Mouse (Mus musculus): ENCODE measurements around the gene Thbs3. TPM values are rescaled to one million over a fixed set of nuclear protein-coding genes. Genes with fewer than 3 reads are reported as not detected.

Gene Thbs3
- 17.5 and 31.4 TPM in 2 replicates for polyA plus RNA-seq (2015; fragmentation: Nextera tagmentation; extraction: Ambion mirVana)

GRCm38 (mm10) chr3:89214681-89215411 lies at the start of gene Thbs3:
TSS of gene Thbs3 (plus strand) at chr3:89215180.
- H3K27ac ChIP-seq = peak within 1 kb of the TSS; percentile 98
- peak within 1 kb of the TSS; percentile 92 for H3K4me3 ChIP-seq
- ATAC-seq (replicated peaks; ENCODE audit: insufficient number of reproducible peaks, insufficient read depth, low FRiP score, low read depth) = no peak
- H3K36me3 ChIP-seq = peaks cover 8% of the 10 kb centered on the region; the same call in 1 of the 2 replicates
- H3K4me2 ChIP-seq = peak within 1 kb of the TSS; percentile 92
- no peaks in the 10 kb centered on the region for H3K9me3 ChIP-seq (replicated peaks)
- 2% methylated on average over 18 of the region's 19 CpGs for WGBS
- H3K4me1 ChIP-seq (replicated peaks) = peaks cover 36% of the 10 kb centered on the region
- H3K27me3 ChIP-seq = no peaks in the 10 kb centered on the region
- H3K9ac ChIP-seq = peak within 1 kb of the TSS; percentile 74

- no peaks in the 10 kb centered on the region for H3K27me3 ChIP-seq
- peaks cover 24% of the 10 kb centered on the region for H3K4me1 ChIP-seq (replicated peaks)
- ATAC-seq (replicated peaks; ENCODE audit: insufficient number of reproducible peaks, insufficient read depth, low FRiP score, low read depth) = no peak
- no peaks in the 10 kb centered on the region for H3K9me3 ChIP-seq (replicated peaks)
- peak overlapping the region; percentile 98 for H3K27ac ChIP-seq
- WGBS = 17% methylated on average over 12 of the region's 12 CpGs
- H3K36me3 ChIP-seq = peaks cover 37% of the 10 kb centered on the region
- peak overlapping the region; percentile 95 for H3K9ac ChIP-seq
- peak overlapping the region; percentile 74 for H3K4me2 ChIP-seq
- peak overlapping the region; percentile 94 for H3K4me3 ChIP-seq
Measured at GRCm38 (mm10) chr3:89165268-89165870, 49.6 kb upstream of the Thbs3 start.

GRCm38 (mm10) chr3:89166945-89167344 lies 48.0 kb upstream of the Thbs3 start:
- H3K9ac ChIP-seq = no peak overlapping the region
- H3K4me1 ChIP-seq (replicated peaks) = peaks cover 23% of the 10 kb centered on the region
- H3K4me2 ChIP-seq = no peak overlapping the region
- WGBS = 90% methylated on average over 19 of the region's 19 CpGs
- no peak for ATAC-seq (replicated peaks; ENCODE audit: insufficient number of reproducible peaks, insufficient read depth, low FRiP score, low read depth)
- peaks cover 51% of the 10 kb centered on the region for H3K36me3 ChIP-seq
- no peaks in the 10 kb centered on the region for H3K9me3 ChIP-seq (replicated peaks)
- H3K4me3 ChIP-seq = no peak overlapping the region
- H3K27ac ChIP-seq = no peak overlapping the region
- no peaks in the 10 kb centered on the region for H3K27me3 ChIP-seq

- Histone ChIP-seq H3K27me3 (no peaks in the 10 kb centered on the region), H3K4me3 (no peak overlapping the region), H3K4me2 (no peak overlapping the region), H3K27ac (no peak overlapping the region), H3K9ac (no peak overlapping the region), H3K36me3 (peaks cover 72% of the 10 kb centered on the region), H3K9me3 (replicated peaks) (no peaks in the 10 kb centered on the region), H3K4me1 (replicated peaks) (peaks cover 16% of the 10 kb centered on the region)
- WGBS = 93% methylated on average over 11 of the region's 11 CpGs
- ATAC-seq (replicated peaks; ENCODE audit: insufficient number of reproducible peaks, insufficient read depth, low FRiP score, low read depth) = no peak
Measured at GRCm38 (mm10) chr3:89174844-89175243, 40.1 kb upstream of the Thbs3 start.

- Histone ChIP-seq H3K36me3 (peaks cover 71% of the 10 kb centered on the region), H3K27me3 (no peaks in the 10 kb centered on the region), H3K4me3 (no peak overlapping the region), H3K4me1 (replicated peaks) (peaks cover 16% of the 10 kb centered on the region), H3K9me3 (replicated peaks) (no peaks in the 10 kb centered on the region), H3K27ac (no peak overlapping the region), H3K4me2 (no peak overlapping the region), H3K9ac (no peak overlapping the region)
- no peak for ATAC-seq (replicated peaks; ENCODE audit: insufficient number of reproducible peaks, insufficient read depth, low FRiP score, low read depth)
- WGBS = 86% methylated on average over 10 of the region's 10 CpGs
Measured at GRCm38 (mm10) chr3:89175544-89175943, 39.4 kb upstream of the Thbs3 start.

GRCm38 (mm10) chr3:89176421-89176820 lies 38.6 kb upstream of the Thbs3 start:
- WGBS = 81% methylated on average over 7 of the region's 7 CpGs
- H3K36me3 ChIP-seq = peaks cover 72% of the 10 kb centered on the region
- no peak for ATAC-seq (replicated peaks; ENCODE audit: insufficient number of reproducible peaks, insufficient read depth, low FRiP score, low read depth)
- H3K27ac ChIP-seq = no peak overlapping the region
- no peak overlapping the region for H3K4me2 ChIP-seq
- H3K27me3 ChIP-seq = no peaks in the 10 kb centered on the region
- H3K9me3 ChIP-seq (replicated peaks) = no peaks in the 10 kb centered on the region
- H3K9ac ChIP-seq = no peak overlapping the region
- peaks cover 16% of the 10 kb centered on the region for H3K4me1 ChIP-seq (replicated peaks)
- H3K4me3 ChIP-seq = no peak overlapping the region

GRCm38 (mm10) chr3:89177242-89178106 lies 37.5 kb upstream of the Thbs3 start, which contains the start of gene Scamp3:
TSS of gene Scamp3 (plus strand) at chr3:89177473.
- Histone ChIP-seq H3K9ac (peak within 1 kb of the TSS; percentile 77), H3K4me1 (replicated peaks) (peaks cover 16% of the 10 kb centered on the region), H3K4me3 (peak within 1 kb of the TSS; percentile 68), H3K27ac (peak within 1 kb of the TSS; percentile 81), H3K9me3 (replicated peaks) (no peaks in the 10 kb centered on the region), H3K27me3 (no peaks in the 10 kb centered on the region), H3K36me3 (peaks cover 71% of the 10 kb centered on the region), H3K4me2 (peak within 1 kb of the TSS; percentile 86)
- ATAC-seq (replicated peaks; ENCODE audit: insufficient number of reproducible peaks, insufficient read depth, low FRiP score, low read depth) = peak; percentile 93
- 0% methylated on average over 43 of the region's 43 CpGs for WGBS

- no peaks in the 10 kb centered on the region for H3K27me3 ChIP-seq
- peaks cover 19% of the 10 kb centered on the region for H3K4me1 ChIP-seq (replicated peaks)
- H3K9ac ChIP-seq = peak overlapping the region; percentile 77
- H3K4me3 ChIP-seq = peak overlapping the region; percentile 68
- H3K9me3 ChIP-seq (replicated peaks) = no peaks in the 10 kb centered on the region
- 4% methylated on average over 6 of the region's 6 CpGs for WGBS
- peak overlapping the region; percentile 81 for H3K27ac ChIP-seq
- peaks cover 65% of the 10 kb centered on the region for H3K36me3 ChIP-seq
- no peak for ATAC-seq (replicated peaks; ENCODE audit: insufficient number of reproducible peaks, insufficient read depth, low FRiP score, low read depth)
- peak overlapping the region; percentile 86 for H3K4me2 ChIP-seq
Measured at GRCm38 (mm10) chr3:89178107-89178385, 36.9 kb upstream of the Thbs3 start.

- no peak for ATAC-seq (replicated peaks; ENCODE audit: insufficient number of reproducible peaks, insufficient read depth, low FRiP score, low read depth)
- Histone ChIP-seq H3K36me3 (peaks cover 55% of the 10 kb centered on the region), H3K27ac (no peak overlapping the region), H3K4me3 (no peak overlapping the region), H3K4me2 (peak overlapping the region; percentile 86; the same call in 1 of the 2 replicates), H3K9me3 (replicated peaks) (no peaks in the 10 kb centered on the region), H3K4me1 (replicated peaks) (peaks cover 28% of the 10 kb centered on the region), H3K27me3 (no peaks in the 10 kb centered on the region), H3K9ac (no peak overlapping the region)
- 90% methylated on average over 11 of the region's 11 CpGs for WGBS
Measured at GRCm38 (mm10) chr3:89179056-89179455, 35.9 kb upstream of the Thbs3 start.

- Histone ChIP-seq H3K4me2 (no peak overlapping the region), H3K27ac (no peak overlapping the region), H3K9ac (no peak overlapping the region), H3K27me3 (no peaks in the 10 kb centered on the region), H3K4me1 (replicated peaks) (peaks cover 30% of the 10 kb centered on the region), H3K36me3 (peaks cover 30% of the 10 kb centered on the region), H3K4me3 (no peak overlapping the region), H3K9me3 (replicated peaks) (no peaks in the 10 kb centered on the region)
- ATAC-seq (replicated peaks; ENCODE audit: insufficient number of reproducible peaks, insufficient read depth, low FRiP score, low read depth) = no peak
- WGBS = 91% methylated on average over 27 of the region's 27 CpGs
Measured at GRCm38 (mm10) chr3:89181749-89182500, 33.1 kb upstream of the Thbs3 start.

Measured in heart, embryonic 15.5 days (tissue).